ENCODE assay signal across 8 mouse cellular contexts in the genomic region with DNA sequence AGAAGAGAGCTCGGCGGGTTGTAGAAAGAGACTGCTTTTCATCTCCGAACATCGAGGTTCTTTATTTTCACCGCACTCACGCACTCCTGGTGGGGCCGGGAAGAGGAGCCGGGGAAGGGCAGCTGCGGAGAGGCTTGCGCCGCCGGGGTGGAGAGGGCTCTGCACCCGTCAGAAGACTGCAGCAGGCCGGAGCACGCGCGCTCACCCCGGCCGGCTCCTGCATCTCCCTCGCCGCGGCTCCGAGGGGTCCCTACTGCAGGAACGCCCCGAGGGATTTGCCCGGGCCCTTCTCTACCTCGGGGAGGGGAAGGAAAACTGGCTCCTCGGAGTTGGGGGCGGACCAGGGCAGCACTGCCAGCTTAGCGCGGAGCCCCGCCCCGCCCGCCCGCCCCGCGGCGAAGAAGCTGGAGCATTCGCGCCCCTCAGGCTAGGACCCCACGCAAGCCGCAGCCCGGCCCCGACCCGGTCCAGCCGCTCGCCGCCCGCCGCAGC. TPM values are rescaled to one million over a fixed set of nuclear protein-coding genes. Genes with fewer than 3 reads are reported as not detected.
A peak's percentile ranks its signal among the peaks of the same experiment; 100 is the strongest.
DNase-seq lines count a peak whose midpoint lies in the region; ATAC-seq and TF ChIP-seq lines count a peak whose summit lies in the region.

No protein-coding gene starts in this region.

- peak overlapping the region; percentile 63 for H3K4me2 ChIP-seq in hindbrain, embryonic 15.5 days
- peak overlapping the region; percentile 40; the same call in 1 of the 2 replicates for H3K4me2 ChIP-seq in liver, embryonic 14.5 days (ENCODE audit: low read depth)
- H3K4me2 ChIP-seq in stomach, embryonic 16.5 days (ENCODE audit: low read depth, low read length): peak overlapping the region; percentile 65

- H3K36me3 ChIP-seq in spleen, adult 2 months (ENCODE audit: control insufficient read depth, insufficient read depth, low read length): no peaks in the 10 kb centered on the region
- H3K36me3 ChIP-seq in hindbrain, embryonic 15.5 days: no peaks in the 10 kb centered on the region
- H3K36me3 ChIP-seq in liver, embryonic 14.5 days (replicated peaks; ENCODE audit: control insufficient read depth, insufficient read depth, low read depth): no peaks in the 10 kb centered on the region
- H3K36me3 ChIP-seq in stomach, embryonic 16.5 days (ENCODE audit: control insufficient read depth, insufficient read depth, low read length): no peaks in the 10 kb centered on the region

- TF ChIP-seq EP300 in liver, embryonic 14.5 days (IDR thresholded peaks at IDR 0.05; ENCODE audit: low read depth): no peak

- DNase-seq in cerebellum, adult 11 months: peak; percentile 65
- no peak for DNase-seq in cerebellum, postnatal 4 days (ENCODE audit: low spot score in 2 of 2)
- DNase-seq in spleen, adult 2 months (ENCODE audit: low read depth in 1 of 2, low spot score in 2 of 2): no peak
- DNase-seq in spleen, postnatal 36 days (ENCODE audit: low spot score in 2 of 2): no peak
- no peak for DNase-seq in liver, embryonic 14.5 days (ENCODE audit: low read depth in 3 of 3, low spot score in 3 of 3)

- peak; percentile 2; the same call in 1 of the 2 replicates for ATAC-seq in hindbrain, embryonic 15.5 days (ENCODE audit: low FRiP score, low read depth)
- ATAC-seq in liver, embryonic 14.5 days (ENCODE audit: insufficient read depth): no peak
- ATAC-seq in stomach, embryonic 16.5 days (ENCODE audit: insufficient read depth, low FRiP score): peak; percentile 15; the same call in 1 of the 2 replicates
- ATAC-seq in erythroblast, adult 5-6 weeks (replicated peaks; ENCODE audit: low FRiP score, poor library complexity, severe bottlenecking): no peak

- H3K4me3 ChIP-seq in spleen, adult 2 months (ENCODE audit: extremely low read depth, insufficient read depth, insufficient read length): peak overlapping the region; percentile 4; the same call in 1 of the 2 replicates
- H3K4me3 ChIP-seq in hindbrain, embryonic 15.5 days: peak overlapping the region; percentile 80
- H3K4me3 ChIP-seq in liver, embryonic 14.5 days (ENCODE audit: insufficient read depth in 1 of 2, low read depth in 2 of 2, low read length in 2 of 2): no peak overlapping the region; a peak in 1 of 4 replicates
- H3K4me3 ChIP-seq in stomach, embryonic 16.5 days (replicated peaks; ENCODE audit: low read length): peak overlapping the region; percentile 46

- H3K4me1 ChIP-seq in spleen, adult 2 months (ENCODE audit: control insufficient read depth, insufficient read depth, insufficient read length): peaks cover 4% of the 10 kb centered on the region; the same call in 1 of the 2 replicates
- H3K4me1 ChIP-seq in hindbrain, embryonic 15.5 days (replicated peaks): peaks cover 71% of the 10 kb centered on the region
- no peaks in the 10 kb centered on the region for H3K4me1 ChIP-seq in liver, embryonic 14.5 days (replicated peaks; ENCODE audit: control insufficient read depth in 2 of 2, insufficient read depth in 2 of 2, low read length in 1 of 2)
- H3K4me1 ChIP-seq in stomach, embryonic 16.5 days (ENCODE audit: control insufficient read depth, insufficient read depth, low read length): peaks cover 18% of the 10 kb centered on the region

- TF ChIP-seq CTCF in spleen, adult 2 months (IDR thresholded peaks at IDR 0.05; ENCODE audit: extremely low read depth, insufficient read depth, insufficient read length, insufficient replicate concordance): no peak
- TF ChIP-seq CTCF in liver, embryonic 14.5 days (IDR thresholded peaks at IDR 0.05; ENCODE audit: low read depth): no peak

- no peak for TF ChIP-seq POLR2A in spleen, adult 2 months (IDR thresholded peaks at IDR 0.05; ENCODE audit: low read depth, low read length)

- 2% methylated on average over 50 of the region's 50 CpGs for WGBS in spleen, adult 2 months
- WGBS in hindbrain, embryonic 15.5 days: 0% methylated on average over 30 of the region's 50 CpGs
- WGBS in liver, embryonic 14.5 days (ENCODE audit: insufficient replicate concordance): 2% methylated on average over 43 of the region's 50 CpGs
- under 1% methylated on average over 50 of the region's 50 CpGs for WGBS in stomach, embryonic 16.5 days

- peak overlapping the region; percentile 99 for H3K9ac ChIP-seq in hindbrain, embryonic 15.5 days
- H3K9ac ChIP-seq in liver, embryonic 14.5 days (replicated peaks): no peak overlapping the region
- no peak overlapping the region for H3K9ac ChIP-seq in stomach, embryonic 16.5 days (ENCODE audit: low read length)

- peaks cover 27% of the 10 kb centered on the region for H3K27me3 ChIP-seq in spleen, adult 2 months (ENCODE audit: control insufficient read depth, insufficient read depth, low read length)
- H3K27me3 ChIP-seq in hindbrain, embryonic 15.5 days: no peaks in the 10 kb centered on the region
- H3K27me3 ChIP-seq in liver, embryonic 14.5 days (ENCODE audit: control insufficient read depth, insufficient read depth, low read length): peaks cover 79% of the 10 kb centered on the region
- peaks cover 83% of the 10 kb centered on the region for H3K27me3 ChIP-seq in stomach, embryonic 16.5 days (ENCODE audit: control insufficient read depth, insufficient read depth, low read length)

- H3K27ac ChIP-seq in spleen, adult 2 months (ENCODE audit: insufficient read depth, low read length): no peak overlapping the region
- peak overlapping the region; percentile 98 for H3K27ac ChIP-seq in hindbrain, embryonic 15.5 days (replicated peaks)
- no peak overlapping the region for H3K27ac ChIP-seq in liver, embryonic 14.5 days
- no peak overlapping the region for H3K27ac ChIP-seq in stomach, embryonic 16.5 days (ENCODE audit: low read length)

- H3K9me3 ChIP-seq in hindbrain, embryonic 15.5 days: no peaks in the 10 kb centered on the region
- no peaks in the 10 kb centered on the region for H3K9me3 ChIP-seq in liver, embryonic 14.5 days (ENCODE audit: control insufficient read depth, low read length)
- H3K9me3 ChIP-seq in stomach, embryonic 16.5 days (replicated peaks; ENCODE audit: control insufficient read depth, low read length): no peaks in the 10 kb centered on the region

RNA-seq across cellular contexts. Expression of a gene that starts 27.2 kb away (rescaled TPM):
- 23.5 and 29.3 TPM in 2 replicates for polyA plus RNA-seq in spleen, adult 2 months (2012; rRNA removed)
- polyA plus RNA-seq in hindbrain, embryonic 15.5 days (2015; fragmentation: Nextera tagmentation; extraction: Ambion mirVana): 50.1 and 54.9 TPM in 2 replicates
- polyA plus RNA-seq in liver, embryonic 14.5 days (2012; rRNA removed): 13.3 and 18.5 TPM in 2 replicates
- polyA plus RNA-seq in liver, embryonic 14.5 days (2014; fragmentation: Nextera tagmentation; extraction: Ambion mirVana): 22.7 and 23.2 TPM in 2 replicates
- polyA plus RNA-seq in stomach, embryonic 16.5 days (2015; fragmentation: Nextera tagmentation; extraction: Ambion mirVana): 10.9 and 11.6 TPM in 2 replicates
- 15.0 and 17.3 TPM in 2 replicates for total RNA-seq in erythroblast, adult 5-6 weeks (2015; ENCODE audit: low replicate concordance)
- 7.0 and 11.8 TPM in 2 replicates for total RNA-seq in erythroblast, adult 5-6 weeks (2017; ENCODE audit: low replicate concordance)

RNA-seq across cellular contexts. Expression of a gene that starts 35.2 kb away (rescaled TPM):
- polyA plus RNA-seq in spleen, adult 2 months (2012; rRNA removed): not detected in 2 replicates
- 0.18 and 0.31 TPM in 2 replicates for polyA plus RNA-seq in hindbrain, embryonic 15.5 days (2015; fragmentation: Nextera tagmentation; extraction: Ambion mirVana)
- not detected in 2 replicates for polyA plus RNA-seq in liver, embryonic 14.5 days (2012; rRNA removed)
- polyA plus RNA-seq in liver, embryonic 14.5 days (2014; fragmentation: Nextera tagmentation; extraction: Ambion mirVana): not detected in 2 replicates
- polyA plus RNA-seq in stomach, embryonic 16.5 days (2015; fragmentation: Nextera tagmentation; extraction: Ambion mirVana): 0.15 TPM in 1 of 2 replicates, not detected in the other
- not detected in 2 replicates for total RNA-seq in erythroblast, adult 5-6 weeks (2015; ENCODE audit: low replicate concordance)
- total RNA-seq in erythroblast, adult 5-6 weeks (2017; ENCODE audit: low replicate concordance): not detected in 2 replicates

Comparison
In these comparisons a context has a peak if more than half of its experiments do, and no peak if none do; other contexts are left out.
1. H3K4me3 ChIP-seq: peak in spleen, adult 2 months (single experiment), hindbrain, embryonic 15.5 days (single experiment) and stomach, embryonic 16.5 days (single experiment); none in liver, embryonic 14.5 days (0 of 2).
2. ATAC-seq: peak in hindbrain, embryonic 15.5 days (single experiment) and stomach, embryonic 16.5 days (single experiment); none in liver, embryonic 14.5 days (single experiment) and erythroblast, adult 5-6 weeks (single experiment).
3. Peak in every context shown above with its lines, with median percentiles within 50 percentile points of each other: H3K4me2 ChIP-seq.